Mouse (Mus musculus): ENCODE measurements around the gene Nek11. TPM values are rescaled to one million over a fixed set of nuclear protein-coding genes. Genes with fewer than 3 reads are reported as not detected.

The Nek11 gene
- total RNA-seq (2021): 1 to 10 TPM in 1 of 2 experiments, under 1 TPM in 1; 0.95 to 1.4 TPM

DNA sequence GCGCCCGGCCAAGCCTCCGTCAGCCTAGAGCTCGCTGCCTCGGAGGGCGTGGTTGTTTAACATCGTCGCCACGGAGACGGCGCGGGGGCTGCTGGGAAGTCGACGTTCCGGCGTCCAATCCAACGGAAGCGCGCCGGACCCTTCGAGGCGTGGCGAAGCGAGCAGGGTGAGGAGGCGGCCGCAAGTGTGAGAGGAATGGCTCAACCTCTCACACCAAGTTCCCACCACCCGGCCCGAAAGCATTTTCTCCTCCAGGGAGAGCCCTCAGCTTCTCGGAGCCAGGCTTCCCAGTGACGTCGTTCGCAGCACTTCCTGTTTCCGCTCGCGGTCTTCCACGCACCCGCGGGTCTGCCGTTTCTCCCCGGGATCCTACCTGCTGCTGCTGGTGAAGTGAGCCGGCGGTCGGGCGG, at the start of gene Nek11, which contains the start of gene Aste1:
Nek11 (minus strand) TSS at position 307 of the 410 bp plus-strand sequence.
Aste1 (plus strand) TSS at position 175 of the 410 bp plus-strand sequence.
- intact Hi-C loops (cut with DNase I): loop anchor here (10.0 kb wide), 2 partner anchors 720 to 1120 kb away; no protein-coding TSS in a partner anchor
- DNase-seq (ENCODE audit: low spot score in 2 of 2): peak; percentile 91 to 92

GRCm38 (mm10) chr9:105408549-105408948, 13.2 kb upstream of the Nek11 start:
- no peak for DNase-seq (ENCODE audit: low spot score in 2 of 2)
- intact Hi-C loops (cut with DNase I): no loop called here

GRCm38 (mm10) chr9:105394720-105395119, 604 bp downstream of the Nek11 start:
- DNase-seq (ENCODE audit: low spot score in 2 of 2): no peak
- intact Hi-C loops (cut with DNase I): loop anchor here (10.0 kb wide), 2 partner anchors 720 to 1120 kb away; no protein-coding TSS in a partner anchor

DNA sequence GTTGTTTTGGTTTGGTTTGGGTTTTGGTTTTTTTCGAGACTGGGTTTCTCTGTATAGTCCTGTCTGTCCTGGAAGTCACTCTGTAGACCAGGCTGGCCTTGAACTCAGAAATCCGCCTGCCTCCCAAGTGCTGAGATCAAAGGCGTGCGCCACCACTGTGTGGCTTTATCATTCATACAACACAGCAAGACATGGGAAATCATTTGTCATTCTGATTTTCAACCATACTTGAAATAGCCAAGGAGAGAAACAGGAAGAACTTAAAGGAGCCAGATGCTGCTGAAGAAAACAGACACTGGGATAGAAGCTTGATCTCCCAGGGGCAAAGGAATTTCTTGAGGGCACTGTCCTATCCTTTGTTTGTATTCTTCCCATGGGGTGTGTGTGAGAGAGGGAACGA, 4.7 kb downstream of the Nek11 start:
- intact Hi-C loops (cut with DNase I): loop anchor here (10.0 kb wide), 2 partner anchors 724 to 1116 kb away; no protein-coding TSS in a partner anchor
- no peak for DNase-seq (ENCODE audit: low spot score in 2 of 2)

DNA sequence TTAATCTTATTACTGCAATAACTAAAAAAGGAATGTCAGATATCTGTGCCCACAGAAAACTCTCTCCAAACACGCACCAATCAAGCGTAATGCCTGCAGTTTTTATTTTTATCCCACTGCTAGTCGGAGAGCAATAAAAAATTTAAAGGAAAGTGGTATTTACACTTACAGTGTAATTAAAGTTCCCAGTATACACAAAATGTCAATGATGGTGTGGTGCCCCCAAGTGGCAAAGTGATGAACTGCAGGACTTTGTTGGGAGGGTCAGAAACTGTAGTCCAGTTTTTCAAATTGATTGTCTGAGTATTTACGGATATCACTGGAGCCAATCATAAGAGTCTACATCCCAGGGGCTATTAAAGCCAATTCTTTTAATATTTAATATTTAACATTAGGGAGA, 6.0 kb downstream of the Nek11 start:
- intact Hi-C loops (cut with DNase I): loop anchor here (2.0 to 10.0 kb wide), 3 partner anchors 814 to 977 kb away; no protein-coding TSS in a partner anchor
- peak; percentile 64 to 79 for DNase-seq (ENCODE audit: low spot score in 2 of 2)

DNA sequence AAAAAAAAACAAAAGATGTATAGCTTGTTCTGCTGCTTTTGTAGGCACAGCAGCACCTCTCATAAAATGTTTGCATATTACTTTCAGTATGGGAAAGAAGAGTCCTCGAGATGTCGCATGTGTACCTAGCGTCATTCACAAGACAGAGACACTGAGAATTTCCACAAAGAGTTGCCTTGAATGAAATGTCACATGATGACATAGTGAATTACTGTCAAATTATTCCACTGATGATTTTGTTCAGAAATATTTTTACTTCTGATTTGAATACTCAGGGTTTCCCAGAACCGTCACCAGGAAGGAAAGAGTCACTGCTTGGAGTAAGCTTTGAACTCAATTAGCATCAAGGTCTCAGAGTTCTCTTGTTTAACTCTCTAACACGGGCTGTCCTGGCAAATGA, 7.9 kb downstream of the Nek11 start:
- intact Hi-C loops (cut with DNase I): loop anchor here (5.0 to 10.0 kb wide), 2 partner anchors 933 to 975 kb away; no protein-coding TSS in a partner anchor
- no peak for DNase-seq (ENCODE audit: low spot score in 2 of 2)

DNA sequence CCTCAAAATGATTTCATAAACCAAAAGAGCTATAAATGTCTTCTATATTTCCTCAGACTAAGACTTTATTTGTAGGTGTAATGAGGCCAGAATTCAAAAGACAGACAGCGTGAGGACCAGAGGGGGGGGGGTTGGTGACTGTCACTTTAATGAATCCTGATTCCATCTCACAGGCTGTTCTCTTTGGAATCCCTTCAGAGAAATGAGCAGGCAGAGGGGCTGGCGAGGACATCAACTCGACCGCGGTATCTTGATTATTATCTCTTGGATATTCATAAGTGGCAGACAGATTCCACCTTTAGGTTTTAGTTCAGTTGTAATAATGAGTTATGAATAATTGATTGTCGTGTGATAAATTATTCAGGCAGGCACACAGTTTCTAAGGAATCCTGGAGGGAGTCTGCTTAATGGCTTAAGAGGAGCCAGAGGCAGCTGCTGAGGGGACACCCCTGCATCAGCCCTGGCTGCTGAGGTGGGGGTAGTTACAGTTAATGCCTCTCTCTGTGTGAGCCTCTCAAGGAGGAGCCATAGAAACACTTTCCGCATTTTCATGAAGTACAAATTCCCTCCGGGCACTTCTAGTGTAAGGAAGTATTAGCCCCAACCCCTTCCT, 15.7 kb downstream of the Nek11 start:
- DNase-seq (ENCODE audit: low spot score in 2 of 2): no peak
- intact Hi-C loops (cut with DNase I): loop anchor here (10.0 kb wide), 1 partner anchor 925 kb away; no protein-coding TSS in a partner anchor

- intact Hi-C loops (cut with DNase I): no loop called here
- no peak for DNase-seq (ENCODE audit: low spot score in 2 of 2)
Observed at GRCm38 (mm10) chr9:105377622-105378021, 17.7 kb downstream of the Nek11 start.

GRCm38 (mm10) chr9:105376954-105377530, 18.3 kb downstream of the Nek11 start:
- DNase-seq (ENCODE audit: low spot score in 2 of 2): no peak
- intact Hi-C loops (cut with DNase I): no loop called here

GRCm38 (mm10) chr9:105376411-105376810, 18.9 kb downstream of the Nek11 start:
- intact Hi-C loops (cut with DNase I): no loop called here
- DNase-seq (ENCODE audit: low spot score in 2 of 2): no peak

GRCm38 (mm10) chr9:105374361-105374760, 21.0 kb downstream of the Nek11 start:
- intact Hi-C loops (cut with DNase I): no loop called here

DNA sequence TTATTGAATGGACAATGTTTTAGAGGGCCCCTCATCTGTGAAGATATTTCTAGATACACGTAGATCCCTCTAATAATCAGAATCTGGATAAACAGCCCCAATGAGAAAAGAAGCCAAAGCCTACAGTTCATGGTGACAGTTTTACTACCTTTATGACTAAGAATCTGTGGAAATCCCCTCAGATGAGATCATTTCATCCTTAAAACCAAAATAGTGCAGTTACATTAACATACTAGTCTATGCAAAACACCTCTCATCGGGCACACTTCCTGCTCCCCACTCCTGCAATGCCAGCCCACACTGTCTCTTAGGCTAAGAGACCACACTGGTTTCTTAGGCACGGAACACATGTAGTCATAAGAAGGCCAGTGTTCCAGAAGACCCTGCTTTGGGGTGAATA, 26.7 kb downstream of the Nek11 start:
- no peak for DNase-seq (ENCODE audit: low spot score in 2 of 2)

More at GRCm38 (mm10) chr9:105374361-105374760, 21.0 kb downstream of the Nek11 start:
- DNase-seq (ENCODE audit: low spot score in 2 of 2): no peak

GRCm38 (mm10) chr9:105366199-105366598, 29.1 kb downstream of the Nek11 start:
- no peak for DNase-seq (ENCODE audit: low spot score in 2 of 2)
- intact Hi-C loops (cut with DNase I): no loop called here

More for the DNA sequence above, 26.7 kb downstream of the Nek11 start:
- intact Hi-C loops (cut with DNase I): no loop called here

- intact Hi-C loops (cut with DNase I): no loop called here
- no peak for DNase-seq (ENCODE audit: low spot score in 2 of 2)
Observed at GRCm38 (mm10) chr9:105363520-105364231, 31.6 kb downstream of the Nek11 start.

GRCm38 (mm10) chr9:105362181-105362580, 33.1 kb downstream of the Nek11 start:
- intact Hi-C loops (cut with DNase I): no loop called here
- no peak for DNase-seq (ENCODE audit: low spot score in 2 of 2)

- no peak for DNase-seq (ENCODE audit: low spot score in 2 of 2)
- intact Hi-C loops (cut with DNase I): no loop called here
Observed at GRCm38 (mm10) chr9:105349034-105349433, 46.3 kb downstream of the Nek11 start.

DNA sequence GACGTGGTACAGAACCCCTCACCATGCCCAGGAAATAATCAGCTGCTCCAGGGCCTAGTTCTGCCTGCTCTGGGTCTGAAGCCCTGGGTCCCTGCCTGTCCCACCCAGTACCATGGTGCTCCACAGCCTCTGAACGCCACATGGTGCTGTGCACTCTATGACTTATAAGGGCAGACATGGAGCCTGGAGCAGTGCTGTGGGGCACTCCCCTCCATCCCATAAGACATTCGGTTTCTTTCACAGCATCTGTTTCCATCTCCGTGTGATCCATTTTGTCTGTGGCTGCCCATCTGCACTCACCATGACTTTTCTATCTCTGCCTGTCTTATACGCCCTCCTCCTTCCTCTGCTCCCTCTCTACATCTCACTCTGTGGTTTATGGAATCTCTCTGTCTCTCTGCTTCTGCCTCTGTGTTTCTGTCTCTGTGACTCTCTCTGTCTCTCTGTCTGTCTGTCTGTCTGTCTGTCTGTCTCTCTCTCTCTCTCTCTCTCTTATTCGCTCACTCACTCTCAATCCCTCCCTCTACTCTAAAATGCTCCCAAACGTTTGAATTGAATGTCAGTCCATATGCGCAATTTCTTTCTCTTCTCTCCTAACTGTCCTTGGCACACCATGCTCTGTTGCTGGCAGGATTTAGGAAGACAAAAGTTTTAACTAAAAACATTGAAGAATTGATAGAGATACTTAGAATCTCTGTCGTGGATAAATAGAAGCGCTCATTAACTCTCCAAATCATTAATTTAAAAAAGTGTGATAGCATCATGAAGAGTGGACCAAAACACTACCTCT, 46.9 kb downstream of the Nek11 start:
- intact Hi-C loops (cut with DNase I): no loop called here
- DNase-seq (ENCODE audit: low spot score in 2 of 2): no peak

DNA sequence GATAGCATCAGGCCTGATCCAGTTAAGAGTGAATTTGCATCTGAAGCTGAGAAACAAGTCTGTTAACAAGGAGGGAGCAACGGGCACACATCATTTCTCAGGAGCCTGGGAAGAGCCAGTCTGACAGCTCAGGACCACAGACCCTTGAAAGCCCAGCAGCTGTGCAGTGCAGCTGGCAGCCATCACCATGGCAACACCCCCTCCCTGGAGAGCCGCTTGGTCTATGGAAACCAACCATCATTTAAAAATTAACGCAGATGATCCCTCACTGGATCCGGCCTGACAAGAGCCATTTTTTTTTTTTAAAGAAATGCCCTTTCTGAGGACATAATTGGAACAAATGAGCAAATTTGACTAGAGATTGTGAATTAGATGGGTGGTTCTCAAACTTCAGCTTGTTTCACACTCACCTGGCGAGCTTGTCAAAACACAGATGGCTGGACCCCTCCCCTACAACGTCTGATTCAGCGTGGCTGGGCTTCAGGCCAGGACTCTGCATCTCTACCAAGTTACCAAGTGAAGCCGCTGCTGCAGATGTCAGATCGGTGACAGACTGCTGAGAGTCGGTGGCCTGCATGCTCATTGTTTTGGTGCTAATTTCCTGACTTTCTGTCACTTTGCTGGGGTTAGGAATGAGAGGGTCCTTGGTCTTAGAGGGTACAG, 52.2 kb downstream of the Nek11 start:
- intact Hi-C loops (cut with DNase I): no loop called here
- no peak for DNase-seq (ENCODE audit: low spot score in 2 of 2)

- intact Hi-C loops (cut with DNase I): no loop called here
Observed at GRCm38 (mm10) chr9:105342565-105342964, 52.8 kb downstream of the Nek11 start.

More at GRCm38 (mm10) chr9:105342565-105342964, 52.8 kb downstream of the Nek11 start:
- no peak for DNase-seq (ENCODE audit: low spot score in 2 of 2)

Measured in left cerebral cortex, postnatal 36 days (tissue).